15 mouse cellular contexts compared by ENCODE assay signal in genomic region chr11:115806154-115806553, GRCm38 (mm10). TPM values are rescaled to one million over a fixed set of nuclear protein-coding genes. Genes with fewer than 3 reads are reported as not detected.
DNase-seq lines count a peak whose midpoint lies in the region; ATAC-seq lines count a peak whose summit lies in the region.
"Had no signal": no experiment of that assay in that cellular context is flagged by ENCODE, and none has a peak within 500 bp of the region (broad histone marks: within the 10 kb centered on the region; RNA-seq: fewer than 3 reads in every experiment).

No protein-coding gene starts in this region.

- WGBS in neural tube, embryonic 13.5 days: 92% methylated on average over 10 of the region's 10 CpGs
- WGBS in forebrain, embryonic 13.5 days: 92% methylated on average over 10 of the region's 10 CpGs

- ATAC-seq in neural tube, embryonic 13.5 days (ENCODE audit: low read depth): no peak
- ATAC-seq in forebrain, embryonic 13.5 days: no peak
- ATAC-seq: midbrain, embryonic 15.5 days had no signal

- H3K27me3 ChIP-seq in neural tube, embryonic 13.5 days: no peaks in the 10 kb centered on the region
- no peaks in the 10 kb centered on the region for H3K27me3 ChIP-seq in forebrain, embryonic 13.5 days
- H3K27me3 ChIP-seq: midbrain, embryonic 15.5 days had no signal

- H3K9me3 ChIP-seq in neural tube, embryonic 13.5 days: no peaks in the 10 kb centered on the region
- no peaks in the 10 kb centered on the region for H3K9me3 ChIP-seq in forebrain, embryonic 13.5 days (replicated peaks)
- H3K9me3 ChIP-seq: embryonic facial prominence, embryonic 10.5 days; midbrain, embryonic 15.5 days had no signal

- intact Hi-C loops in heart, postnatal 14 days (cut with DNase I): no loop called here

- H3K4me1 ChIP-seq in neural tube, embryonic 13.5 days (replicated peaks): peaks cover 51% of the 10 kb centered on the region
- peaks cover 49% of the 10 kb centered on the region for H3K4me1 ChIP-seq in forebrain, embryonic 13.5 days

- H3K36me3 ChIP-seq in neural tube, embryonic 13.5 days: peaks cover 61% of the 10 kb centered on the region
- H3K36me3 ChIP-seq in forebrain, embryonic 13.5 days (ENCODE audit: poor library complexity, severe bottlenecking): peaks cover 64% of the 10 kb centered on the region

- no peak overlapping the region for H3K9ac ChIP-seq in neural tube, embryonic 13.5 days
- H3K9ac ChIP-seq in forebrain, embryonic 13.5 days: no peak overlapping the region
- H3K9ac ChIP-seq: midbrain, embryonic 15.5 days had no signal

- H3K4me3 ChIP-seq in neural tube, embryonic 13.5 days: no peak overlapping the region
- H3K4me3 ChIP-seq in forebrain, embryonic 13.5 days: no peak overlapping the region
- H3K4me3 ChIP-seq: embryonic facial prominence, embryonic 10.5 days; midbrain, embryonic 15.5 days had no signal

- peak overlapping the region; percentile 86; the same call in 1 of the 2 replicates for H3K27ac ChIP-seq in neural tube, embryonic 13.5 days (replicated peaks)
- H3K27ac ChIP-seq in forebrain, embryonic 13.5 days: no peak overlapping the region
- H3K27ac ChIP-seq: midbrain, embryonic 15.5 days had no signal

- peak; percentile 97 for DNase-seq in heart, adult 11 months
- no peak for DNase-seq in heart, postnatal 14 days
- DNase-seq in kidney, adult 18-20 months: peak; percentile 40
- no peak for DNase-seq in kidney, adult 11 months
- no peak for DNase-seq in neural tube, embryonic 10.5 days (ENCODE audit: extremely low spot score, low spot score)
- peak; percentile 36 to 66 for DNase-seq in lung, postnatal 4 days
- DNase-seq: cerebellum, postnatal 25 days; gastrocnemius, postnatal 36 days; kidney, adult 9 months; right cerebral cortex, postnatal 14 days had no signal

- H3K4me2 ChIP-seq in neural tube, embryonic 13.5 days: peak overlapping the region; percentile 75; the same call in 1 of the 2 replicates
- no peak overlapping the region for H3K4me2 ChIP-seq in forebrain, embryonic 13.5 days
- H3K4me2 ChIP-seq: midbrain, embryonic 15.5 days had no signal

RNA-seq across cellular contexts. Expression of gene Caskin2, which starts 7.3 kb away (rescaled TPM):
- 10 to 100 TPM; 54.0 to 54.9 TPM for total RNA-seq in heart, postnatal 14 days (2021)
- 13.8 and 15.2 TPM in 2 replicates for polyA plus RNA-seq in neural tube, embryonic 13.5 days (2015; fragmentation: Nextera tagmentation; extraction: Ambion mirVana)
- polyA plus RNA-seq in forebrain, embryonic 13.5 days (2015; fragmentation: Nextera tagmentation; extraction: Ambion mirVana): 10.7 and 13.3 TPM in 2 replicates

RNA-seq across cellular contexts. Expression of gene Tsen54, which starts 8.4 kb away (rescaled TPM):
- 10 to 100 TPM in 1 of 2 experiments, 1 to 10 TPM in 1; 8.7 to 12.1 TPM for total RNA-seq in heart, postnatal 14 days (2021)
- polyA plus RNA-seq in neural tube, embryonic 13.5 days (2015; fragmentation: Nextera tagmentation; extraction: Ambion mirVana): 22.7 and 23.4 TPM in 2 replicates
- polyA plus RNA-seq in forebrain, embryonic 13.5 days (2015; fragmentation: Nextera tagmentation; extraction: Ambion mirVana): 23.2 and 23.9 TPM in 2 replicates

RNA-seq across cellular contexts. Expression of gene Llgl2, which starts 17.7 kb away (rescaled TPM):
- 10 to 100 TPM; 15.0 to 18.2 TPM for total RNA-seq in heart, postnatal 14 days (2021)
- polyA plus RNA-seq in neural tube, embryonic 13.5 days (2015; fragmentation: Nextera tagmentation; extraction: Ambion mirVana): 1.4 and 1.8 TPM in 2 replicates
- polyA plus RNA-seq in forebrain, embryonic 13.5 days (2015; fragmentation: Nextera tagmentation; extraction: Ambion mirVana): 0.68 and 1.2 TPM in 2 replicates

RNA-seq across cellular contexts. Expression of gene Tmem94, which starts 40.9 kb away (rescaled TPM):
- total RNA-seq in heart, postnatal 14 days (2021): 100 to 1,000 TPM; 103 to 111 TPM
- 25.4 and 25.8 TPM in 2 replicates for polyA plus RNA-seq in neural tube, embryonic 13.5 days (2015; fragmentation: Nextera tagmentation; extraction: Ambion mirVana)
- 28.0 and 29.5 TPM in 2 replicates for polyA plus RNA-seq in forebrain, embryonic 13.5 days (2015; fragmentation: Nextera tagmentation; extraction: Ambion mirVana)

RNA-seq across cellular contexts. Expression of gene Myo15b, which starts 52.1 kb away (rescaled TPM):
- total RNA-seq in heart, postnatal 14 days (2021): under 1 TPM; 0.07 to 0.14 TPM
- polyA plus RNA-seq in neural tube, embryonic 13.5 days (2015; fragmentation: Nextera tagmentation; extraction: Ambion mirVana): 0.10 TPM in 1 of 2 replicates, not detected in the other
- polyA plus RNA-seq in forebrain, embryonic 13.5 days (2015; fragmentation: Nextera tagmentation; extraction: Ambion mirVana): 0.21 TPM in 1 of 2 replicates, not detected in the other
- total RNA-seq: gastrocnemius, postnatal 36 days had no signal
- polyA plus RNA-seq: erythroblast, embryonic 14.5 days had no signal

Comparison
In these comparisons a context has a peak if more than half of its experiments do, and no peak if none do; other contexts are left out.
1. DNase-seq: peak in heart, adult 11 months (single experiment), kidney, adult 18-20 months (single experiment) and lung, postnatal 4 days (2 of 2); none in heart, postnatal 14 days (0 of 2), kidney, adult 11 months (single experiment) and neural tube, embryonic 10.5 days (single experiment).